Mouse (Mus musculus): ENCODE measurements around the gene Agtr1a. TPM values are rescaled to one million over a fixed set of nuclear protein-coding genes. Genes with fewer than 3 reads are reported as not detected.

Agtr1a gene
- polyA plus RNA-seq, 1 experiment from 2014 or later: 0.70 TPM

DNA sequence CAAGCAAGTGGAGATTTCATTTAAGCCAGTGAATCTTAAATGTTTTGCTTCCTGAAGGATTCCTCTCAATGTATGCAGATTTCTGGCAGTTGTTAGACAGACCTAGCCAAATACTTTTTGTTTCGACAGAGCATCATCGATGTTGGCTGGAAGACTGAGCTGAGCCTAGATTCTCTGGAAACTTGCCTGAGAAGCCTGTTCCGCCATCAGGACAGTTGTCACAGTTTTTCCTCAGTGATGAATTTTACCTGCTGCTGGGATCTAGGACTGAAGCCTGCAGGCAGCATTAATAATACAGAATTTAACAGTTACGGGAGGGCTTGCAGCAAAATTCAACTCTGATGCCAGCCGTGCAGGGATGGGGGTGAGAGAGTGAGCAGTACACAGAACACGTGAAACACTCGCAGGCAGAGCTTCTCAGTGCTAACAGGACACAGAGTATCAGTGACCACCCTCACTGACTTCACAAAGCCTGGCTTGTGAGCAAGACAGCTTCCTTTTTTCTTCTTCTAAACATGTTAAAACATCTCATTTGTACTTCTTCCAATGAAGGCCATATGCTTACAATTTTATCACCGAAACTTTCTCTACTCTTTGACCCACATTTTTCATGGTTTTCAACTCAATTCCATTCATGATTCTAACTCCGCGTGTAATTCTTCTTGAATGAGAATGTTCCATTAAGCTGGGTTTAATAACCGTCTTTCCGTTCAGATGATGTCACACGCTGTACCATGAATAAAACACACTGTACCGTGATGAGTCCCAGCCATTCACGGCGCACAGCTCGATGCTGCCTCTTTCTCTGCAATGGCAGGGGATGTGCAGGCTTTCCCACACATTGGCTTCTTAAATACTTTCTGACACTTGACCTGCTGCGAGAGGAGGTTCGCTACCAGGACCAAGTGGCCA is 6.0 kb downstream of the Agtr1a start:
- Histone ChIP-seq H3K9me3 (no peaks in the 10 kb centered on the region), H3K9ac (no peak overlapping the region), H3K4me3 (no peak overlapping the region), H3K4me2 (no peak overlapping the region), H3K36me3 (no peaks in the 10 kb centered on the region), H3K27me3 (peaks cover 22% of the 10 kb centered on the region), H3K27ac (replicated peaks) (no peak overlapping the region), H3K4me1 (replicated peaks) (peaks cover 4% of the 10 kb centered on the region; the same call in 1 of the 2 replicates)
- whole genome bisulfite sequencing: 65% methylated on average over 19 of the region's 19 CpGs
- ATAC-seq (ENCODE audit: low read depth): no peak

GRCm38 (mm10) chr13:30345427-30345913 is 9.2 kb downstream of the Agtr1a start:
- Histone ChIP-seq H3K27ac (replicated peaks) (no peak overlapping the region), H3K27me3 (0 out of 2 replicates have a peak, but pooled peaks cover 3% of the 10 kb centered on the region), H3K4me3 (no peak overlapping the region), H3K4me2 (no peak overlapping the region), H3K4me1 (replicated peaks) (0 out of 2 replicates have a peak, but pooled peaks cover 4% of the 10 kb centered on the region), H3K9ac (no peak overlapping the region), H3K9me3 (no peaks in the 10 kb centered on the region), H3K36me3 (no peaks in the 10 kb centered on the region)
- no peak for ATAC-seq (ENCODE audit: low read depth)
- 90% methylated on average over 11 of the region's 11 CpGs for WGBS

DNA sequence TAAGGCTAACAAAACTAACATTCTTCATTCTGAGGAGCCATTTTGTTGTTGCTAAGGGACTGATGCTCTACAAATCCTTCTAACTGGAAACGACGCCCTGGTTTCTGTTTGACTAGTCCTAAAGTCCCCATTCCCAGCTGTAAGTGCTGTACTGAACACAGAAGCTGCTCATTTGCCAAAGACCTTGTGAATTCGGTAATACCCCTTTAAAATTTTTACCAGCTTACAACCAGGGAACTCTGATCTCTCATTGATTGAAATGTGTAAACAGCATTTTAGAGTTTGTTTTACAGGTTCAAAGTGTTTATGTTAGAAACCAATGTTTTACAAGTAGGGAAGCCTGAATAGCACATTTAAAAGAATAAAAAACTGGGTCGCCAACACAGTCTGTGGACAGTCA is 10.6 kb downstream of the Agtr1a start:
- no peaks in the 10 kb centered on the region for H3K27me3 ChIP-seq
- H3K9me3 ChIP-seq: no peaks in the 10 kb centered on the region
- H3K4me3 ChIP-seq: no peak overlapping the region
- no peak overlapping the region for H3K27ac ChIP-seq (replicated peaks)
- no peak overlapping the region for H3K4me2 ChIP-seq
- 86% methylated on average over 4 of the region's 4 CpGs for WGBS
- no peaks in the 10 kb centered on the region for H3K36me3 ChIP-seq
- ATAC-seq (ENCODE audit: low read depth): no peak
- 0 out of 2 replicates have a peak, but pooled peaks cover 4% of the 10 kb centered on the region for H3K4me1 ChIP-seq (replicated peaks)
- H3K9ac ChIP-seq: no peak overlapping the region

GRCm38 (mm10) chr13:30348306-30348705 is 12.1 kb downstream of the Agtr1a start:
- Histone ChIP-seq H3K9me3 (no peaks in the 10 kb centered on the region), H3K4me2 (no peak overlapping the region), H3K4me1 (replicated peaks) (no peaks in the 10 kb centered on the region), H3K4me3 (no peak overlapping the region), H3K36me3 (no peaks in the 10 kb centered on the region), H3K9ac (no peak overlapping the region), H3K27ac (replicated peaks) (no peak overlapping the region), H3K27me3 (no peaks in the 10 kb centered on the region)
- ATAC-seq (ENCODE audit: low read depth): no peak

GRCm38 (mm10) chr13:30351966-30352365 is 15.7 kb downstream of the Agtr1a start:
- WGBS: 57% methylated on average over 13 of the region's 13 CpGs
- H3K27ac ChIP-seq (replicated peaks): no peak overlapping the region

GRCm38 (mm10) chr13:30354991-30355580 is 18.8 kb downstream of the Agtr1a start:
- H3K4me2 ChIP-seq: no peak overlapping the region
- WGBS: 90% methylated on average over 6 of the region's 6 CpGs
- H3K4me1 ChIP-seq (replicated peaks): no peaks in the 10 kb centered on the region
- no peaks in the 10 kb centered on the region for H3K9me3 ChIP-seq
- ATAC-seq (ENCODE audit: low read depth): no peak
- no peak overlapping the region for H3K9ac ChIP-seq
- H3K27ac ChIP-seq (replicated peaks): no peak overlapping the region
- H3K36me3 ChIP-seq: no peaks in the 10 kb centered on the region
- no peak overlapping the region for H3K4me3 ChIP-seq
- no peaks in the 10 kb centered on the region for H3K27me3 ChIP-seq

More at GRCm38 (mm10) chr13:30351966-30352365, 15.7 kb downstream of the Agtr1a start:
- Histone ChIP-seq H3K27me3 (no peaks in the 10 kb centered on the region), H3K4me2 (no peak overlapping the region), H3K36me3 (no peaks in the 10 kb centered on the region), H3K9me3 (no peaks in the 10 kb centered on the region), H3K4me1 (replicated peaks) (no peaks in the 10 kb centered on the region), H3K9ac (no peak overlapping the region), H3K4me3 (no peak overlapping the region)
- ATAC-seq (ENCODE audit: low read depth): no peak

GRCm38 (mm10) chr13:30355979-30356378 is 19.7 kb downstream of the Agtr1a start:
- Histone ChIP-seq H3K9me3 (no peaks in the 10 kb centered on the region), H3K27ac (replicated peaks) (no peak overlapping the region), H3K27me3 (no peaks in the 10 kb centered on the region), H3K4me2 (no peak overlapping the region), H3K9ac (no peak overlapping the region), H3K36me3 (no peaks in the 10 kb centered on the region), H3K4me3 (no peak overlapping the region), H3K4me1 (replicated peaks) (no peaks in the 10 kb centered on the region)
- ATAC-seq (ENCODE audit: low read depth): no peak
- WGBS: 87% methylated on average over 2 of the region's 2 CpGs

DNA sequence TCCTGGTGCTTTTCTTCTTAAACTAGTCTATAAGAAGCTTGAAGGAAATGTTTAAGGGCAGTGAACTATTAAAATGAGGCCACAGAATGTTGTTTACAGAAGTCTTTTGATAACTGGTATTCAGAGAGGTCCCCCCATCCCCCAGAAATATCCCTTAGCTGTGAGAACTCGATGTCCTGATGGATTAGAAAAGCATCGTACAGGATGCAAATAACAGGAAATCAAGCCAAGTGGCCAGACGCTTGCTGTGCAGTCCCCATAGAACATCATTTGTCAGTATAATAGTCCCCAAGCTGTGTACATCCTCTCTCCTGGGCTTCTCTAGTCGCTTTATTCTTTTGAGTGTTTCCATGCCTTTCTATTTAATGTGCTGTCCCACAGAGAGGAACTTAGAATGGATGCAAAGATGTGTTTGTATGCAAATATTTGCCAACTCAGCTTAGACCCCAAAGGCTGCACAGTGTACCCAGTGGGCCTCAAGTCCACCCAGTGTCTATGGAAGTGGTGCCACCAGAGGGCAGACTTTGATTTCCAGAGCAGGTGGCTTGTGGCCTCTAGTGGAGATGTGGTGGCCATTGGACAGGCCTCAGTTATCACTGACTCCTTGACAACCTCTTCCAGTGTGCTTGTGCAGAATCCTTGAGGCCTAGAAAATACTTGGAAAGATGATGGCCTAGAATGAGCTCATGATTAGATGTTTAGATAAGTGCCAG is 22.4 kb downstream of the Agtr1a start:
- WGBS: 40% methylated on average over 4 of the region's 4 CpGs
- ATAC-seq (ENCODE audit: low read depth): no peak
- Histone ChIP-seq H3K27me3 (no peaks in the 10 kb centered on the region), H3K4me1 (replicated peaks) (no peaks in the 10 kb centered on the region), H3K4me3 (no peak overlapping the region), H3K9me3 (no peaks in the 10 kb centered on the region), H3K36me3 (no peaks in the 10 kb centered on the region), H3K9ac (no peak overlapping the region), H3K27ac (replicated peaks) (no peak overlapping the region), H3K4me2 (no peak overlapping the region)

- H3K4me1 ChIP-seq (replicated peaks): no peaks in the 10 kb centered on the region
- no peaks in the 10 kb centered on the region for H3K27me3 ChIP-seq
- no peak overlapping the region for H3K4me2 ChIP-seq
- no peak for ATAC-seq (ENCODE audit: low read depth)
- 92% methylated on average over 2 of the region's 2 CpGs for WGBS
- no peak overlapping the region for H3K4me3 ChIP-seq
- no peak overlapping the region for H3K27ac ChIP-seq (replicated peaks)
- H3K36me3 ChIP-seq: no peaks in the 10 kb centered on the region
- no peak overlapping the region for H3K9ac ChIP-seq
- no peaks in the 10 kb centered on the region for H3K9me3 ChIP-seq
These were observed 23.6 kb downstream of the Agtr1a start for GRCm38 (mm10) chr13:30359886-30360285.

- Histone ChIP-seq H3K4me1 (replicated peaks) (no peaks in the 10 kb centered on the region), H3K4me3 (no peak overlapping the region), H3K27ac (replicated peaks) (no peak overlapping the region), H3K36me3 (no peaks in the 10 kb centered on the region), H3K9me3 (no peaks in the 10 kb centered on the region), H3K27me3 (no peaks in the 10 kb centered on the region), H3K9ac (no peak overlapping the region), H3K4me2 (no peak overlapping the region)
- no peak for ATAC-seq (ENCODE audit: low read depth)
- WGBS: 63% methylated on average over 5 of the region's 5 CpGs
These were observed 24.8 kb downstream of the Agtr1a start for GRCm38 (mm10) chr13:30361002-30361401.

- 91% methylated on average over 6 of the region's 6 CpGs for WGBS
- no peak for ATAC-seq (ENCODE audit: low read depth)
- H3K27ac ChIP-seq (replicated peaks): no peak overlapping the region
These were observed 25.8 kb downstream of the Agtr1a start for GRCm38 (mm10) chr13:30362048-30362447.

GRCm38 (mm10) chr13:30364097-30364625 is 27.9 kb downstream of the Agtr1a start:
- Histone ChIP-seq H3K9me3 (no peaks in the 10 kb centered on the region), H3K36me3 (no peaks in the 10 kb centered on the region), H3K27ac (replicated peaks) (no peak overlapping the region), H3K4me3 (no peak overlapping the region), H3K4me1 (replicated peaks) (no peaks in the 10 kb centered on the region), H3K27me3 (no peaks in the 10 kb centered on the region), H3K4me2 (no peak overlapping the region), H3K9ac (no peak overlapping the region)
- ATAC-seq (ENCODE audit: low read depth): no peak
- 78% methylated on average over 11 of the region's 11 CpGs for WGBS

More at GRCm38 (mm10) chr13:30362048-30362447, 25.8 kb downstream of the Agtr1a start:
- Histone ChIP-seq H3K27me3 (no peaks in the 10 kb centered on the region), H3K4me3 (no peak overlapping the region), H3K36me3 (no peaks in the 10 kb centered on the region), H3K4me2 (no peak overlapping the region), H3K9me3 (no peaks in the 10 kb centered on the region), H3K9ac (no peak overlapping the region), H3K4me1 (replicated peaks) (no peaks in the 10 kb centered on the region)

Data from neural tube, embryonic 13.5 days (tissue).